Mouse (Mus musculus): ENCODE measurements at regions not wholly inside any gene's neighbourhood (a gene's known extent, or its start where the extent isn't known, plus 50 kb on each side); places are given as distances from the start of the nearest gene placed in this dataset.
A peak's percentile ranks its signal among the peaks of the same experiment; 100 is the strongest.

- H3K4me1 ChIP-seq (ENCODE audit: control insufficient read depth in 2 of 2, insufficient read depth in 2 of 2, low read length in 2 of 2), result no peaks in the 10 kb centered on the region
- no peak for ATAC-seq (ENCODE audit: insufficient number of reproducible peaks, insufficient read depth, low FRiP score, low read depth)
- no peaks in the 10 kb centered on the region for H3K36me3 ChIP-seq (ENCODE audit: control insufficient read depth, insufficient read depth, low read length)
- H3K4me2 ChIP-seq (ENCODE audit: low read length), result no peak overlapping the region
- WGBS, result 55% methylated on average over 4 of the region's 4 CpGs
- no peak overlapping the region for H3K9ac ChIP-seq (ENCODE audit: low read length)
- H3K27ac ChIP-seq (replicated peaks in 1 of 2; ENCODE audit: control insufficient read depth in 1 of 2, insufficient read depth in 1 of 2, low read depth in 2 of 2, low read length in 2 of 2), result no peak overlapping the region
- H3K27me3 ChIP-seq (ENCODE audit: control insufficient read depth, insufficient read depth, low read length), result no peaks in the 10 kb centered on the region
- no peak overlapping the region for H3K4me3 ChIP-seq (ENCODE audit: control insufficient read depth in 1 of 2, insufficient read depth in 1 of 2, low read depth in 1 of 2, low read length in 2 of 2)
- no peaks in the 10 kb centered on the region for H3K9me3 ChIP-seq (ENCODE audit: control insufficient read depth, low read length)
Observed at GRCm38 (mm10) chr16:77166722-77167121, 153.2 kb downstream of the Usp25 start.

- H3K27ac ChIP-seq (replicated peaks in 1 of 2; ENCODE audit: control insufficient read depth in 1 of 2, insufficient read depth in 1 of 2, low read depth in 2 of 2, low read length in 2 of 2), result peak overlapping the region; percentile 49 to 50; a peak in 3 of 4 replicates
Observed at GRCm38 (mm10) chr16:77173026-77173692, 159.7 kb downstream of the Usp25 start.

GRCm38 (mm10) chr16:77174744-77175432, 161.4 kb downstream of the Usp25 start:
- Histone ChIP-seq H3K27ac (replicated peaks in 1 of 2; ENCODE audit: control insufficient read depth in 1 of 2, insufficient read depth in 1 of 2, low read depth in 2 of 2, low read length in 2 of 2) (no peak overlapping the region), H3K4me3 (ENCODE audit: control insufficient read depth in 1 of 2, insufficient read depth in 1 of 2, low read depth in 1 of 2, low read length in 2 of 2) (no peak overlapping the region), H3K4me2 (ENCODE audit: low read length) (no peak overlapping the region), H3K9me3 (ENCODE audit: control insufficient read depth, low read length) (no peaks in the 10 kb centered on the region), H3K36me3 (ENCODE audit: control insufficient read depth, insufficient read depth, low read length) (no peaks in the 10 kb centered on the region), H3K4me1 (ENCODE audit: control insufficient read depth in 2 of 2, insufficient read depth in 2 of 2, low read length in 2 of 2) (no peaks in the 10 kb centered on the region), H3K9ac (ENCODE audit: low read length) (no peak overlapping the region), H3K27me3 (ENCODE audit: control insufficient read depth, insufficient read depth, low read length) (no peaks in the 10 kb centered on the region)
- whole genome bisulfite sequencing, result 69% methylated on average over 7 of the region's 7 CpGs
- ATAC-seq (ENCODE audit: insufficient number of reproducible peaks, insufficient read depth, low FRiP score, low read depth), result no peak

More at GRCm38 (mm10) chr16:77173026-77173692, 159.7 kb downstream of the Usp25 start:
- H3K9me3 ChIP-seq (ENCODE audit: control insufficient read depth, low read length), result no peaks in the 10 kb centered on the region
- peak; percentile 69; the same call in 1 of the 2 replicates for ATAC-seq (ENCODE audit: insufficient number of reproducible peaks, insufficient read depth, low FRiP score, low read depth)
- no peaks in the 10 kb centered on the region for H3K27me3 ChIP-seq (ENCODE audit: control insufficient read depth, insufficient read depth, low read length)
- no peaks in the 10 kb centered on the region for H3K36me3 ChIP-seq (ENCODE audit: control insufficient read depth, insufficient read depth, low read length)
- WGBS, result 36% methylated on average over 8 of the region's 8 CpGs
- H3K4me2 ChIP-seq (ENCODE audit: low read length), result no peak overlapping the region
- H3K4me1 ChIP-seq (ENCODE audit: control insufficient read depth in 2 of 2, insufficient read depth in 2 of 2, low read length in 2 of 2), result no peaks in the 10 kb centered on the region
- no peak overlapping the region for H3K9ac ChIP-seq (ENCODE audit: low read length)
- H3K4me3 ChIP-seq (ENCODE audit: control insufficient read depth in 1 of 2, insufficient read depth in 1 of 2, low read depth in 1 of 2, low read length in 2 of 2), result no peak overlapping the region

- Histone ChIP-seq H3K27ac (replicated peaks in 1 of 2; ENCODE audit: control insufficient read depth in 1 of 2, insufficient read depth in 1 of 2, low read depth in 2 of 2, low read length in 2 of 2) (no peak overlapping the region), H3K9ac (ENCODE audit: low read length) (no peak overlapping the region), H3K27me3 (ENCODE audit: control insufficient read depth, insufficient read depth, low read length) (no peaks in the 10 kb centered on the region), H3K4me1 (ENCODE audit: control insufficient read depth in 2 of 2, insufficient read depth in 2 of 2, low read length in 2 of 2) (no peaks in the 10 kb centered on the region), H3K4me3 (ENCODE audit: control insufficient read depth in 1 of 2, insufficient read depth in 1 of 2, low read depth in 1 of 2, low read length in 2 of 2) (no peak overlapping the region), H3K4me2 (ENCODE audit: low read length) (no peak overlapping the region), H3K36me3 (ENCODE audit: control insufficient read depth, insufficient read depth, low read length) (no peaks in the 10 kb centered on the region), H3K9me3 (ENCODE audit: control insufficient read depth, low read length) (no peaks in the 10 kb centered on the region)
- no peak for ATAC-seq (ENCODE audit: insufficient number of reproducible peaks, insufficient read depth, low FRiP score, low read depth)
- 51% methylated on average over 2 of the region's 2 CpGs for WGBS
Observed at GRCm38 (mm10) chr16:77180990-77181389, 167.5 kb downstream of the Usp25 start.

Data from heart, embryonic 14.5 days (tissue).